Mouse (Mus musculus) embryo, embryonic 10 days (tissue): ENCODE measurements around the gene Dcun1d2.
"Not testable (repeated sequence)": the region's sequence is repeated elsewhere in the genome, so short reads cannot be mapped to it uniquely, and the experiment has no call there.

Experiments
- DNase-seq: peaks from one replicate; pipeline ENCODE4 v3.0.0-alpha.2; 2015; ENCODE audit warnings: low spot score

The Dcun1d2 gene

GRCm38 (mm10) chr8:13287692-13288623 lies at the start of gene Dcun1d2, which contains the start of gene Tmco3:
Gene Dcun1d2, minus strand, starts transcription at chr8:13288131.
Gene Tmco3, plus strand, starts transcription at chr8:13288190.
- peak; percentile 96 for DNase-seq

GRCm38 (mm10) chr8:13337678-13338077 lies 49.7 kb upstream of the Dcun1d2 start:
- DNase-seq: no peak

GRCm38 (mm10) chr8:13337245-13337644 lies 49.3 kb upstream of the Dcun1d2 start:
- DNase-seq: not testable (repeated sequence)

- DNase-seq: no peak
Observed at GRCm38 (mm10) chr8:13334671-13335070, 46.7 kb upstream of the Dcun1d2 start.

- DNase-seq: peak; percentile 73
Observed at GRCm38 (mm10) chr8:13326598-13326997, 38.7 kb upstream of the Dcun1d2 start.

GRCm38 (mm10) chr8:13316671-13317070 lies 28.7 kb upstream of the Dcun1d2 start:
- no peak for DNase-seq

- no peak for DNase-seq
Observed at GRCm38 (mm10) chr8:13314922-13315321, 27.0 kb upstream of the Dcun1d2 start.

GRCm38 (mm10) chr8:13306916-13307315 lies 19.0 kb upstream of the Dcun1d2 start:
- DNase-seq: no peak

GRCm38 (mm10) chr8:13306309-13306909 lies 18.5 kb upstream of the Dcun1d2 start:
- no peak for DNase-seq

- no peak for DNase-seq
Observed at GRCm38 (mm10) chr8:13305884-13306283, 18.0 kb upstream of the Dcun1d2 start.

GRCm38 (mm10) chr8:13305459-13305858 lies 17.5 kb upstream of the Dcun1d2 start:
- no peak for DNase-seq

GRCm38 (mm10) chr8:13301036-13301435 lies 13.1 kb upstream of the Dcun1d2 start:
- DNase-seq: no peak

GRCm38 (mm10) chr8:13299571-13299970 lies 11.6 kb upstream of the Dcun1d2 start:
- no peak for DNase-seq

- no peak for DNase-seq
Observed at GRCm38 (mm10) chr8:13293677-13294470, 5.9 kb upstream of the Dcun1d2 start.

- DNase-seq: peak; percentile 86
Observed at GRCm38 (mm10) chr8:13292364-13292763, 4.4 kb upstream of the Dcun1d2 start.

GRCm38 (mm10) chr8:13288646-13289045 lies 715 bp upstream of the Dcun1d2 start:
- no peak for DNase-seq

- peak; percentile 93 for DNase-seq
Observed at GRCm38 (mm10) chr8:13287304-13287691, 633 bp downstream of the Dcun1d2 start.

GRCm38 (mm10) chr8:13283200-13283599 lies 4.7 kb downstream of the Dcun1d2 start:
- no peak for DNase-seq

GRCm38 (mm10) chr8:13276941-13277447 lies 10.9 kb downstream of the Dcun1d2 start:
- no peak for DNase-seq

- no peak for DNase-seq
Observed at GRCm38 (mm10) chr8:13272834-13273233, 15.1 kb downstream of the Dcun1d2 start.

GRCm38 (mm10) chr8:13267566-13267965 lies 20.4 kb downstream of the Dcun1d2 start:
- no peak for DNase-seq

GRCm38 (mm10) chr8:13263376-13263775 lies 24.6 kb downstream of the Dcun1d2 start:
- no peak for DNase-seq
